Mouse (Mus musculus): Measurements from ENCODE around the gene Olfr285. TPM values are rescaled to one million over a fixed set of nuclear protein-coding genes. Genes with fewer than 3 reads are reported as not detected.

Olfr285 gene
- total RNA-seq (2014; rRNA removed) (not detected in 2 replicates), polyA plus RNA-seq (2015; fragmentation: Nextera tagmentation; extraction: Ambion mirVana) (not detected in 2 replicates)

DNA sequence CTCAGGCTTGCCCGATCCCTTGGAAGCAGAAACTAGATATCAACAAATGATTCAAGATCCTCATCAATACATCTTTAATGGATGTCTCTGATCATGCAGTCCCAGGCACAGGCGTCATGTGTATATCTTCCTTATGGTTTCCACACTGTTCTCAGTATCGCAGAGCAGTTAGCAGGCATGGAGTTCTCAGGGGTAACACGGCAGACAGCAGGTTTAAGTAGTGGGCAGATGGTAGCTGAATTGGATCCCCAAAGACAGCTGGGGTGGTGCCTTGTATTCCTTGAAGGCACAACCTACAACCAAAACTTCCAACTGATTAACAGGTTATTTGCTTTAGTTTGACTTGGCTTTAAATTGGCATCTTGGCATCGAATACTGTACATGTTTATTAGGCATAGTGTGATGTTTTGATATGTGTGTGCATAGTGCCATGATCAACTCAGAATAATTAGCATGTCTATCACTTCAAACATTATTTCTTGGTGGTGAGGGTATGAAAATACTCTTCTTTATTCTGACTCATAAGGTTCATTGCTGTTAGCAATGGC is at the start of gene Olfr285:
Gene Olfr285, minus strand, starts transcription at position 177 of the 548 bp plus-strand sequence.
- Histone ChIP-seq H3K9me3 (ENCODE audit: low read length) (no peaks in the 10 kb centered on the region), H3K4me1 (ENCODE audit: insufficient read depth, low read length) (no peaks in the 10 kb centered on the region), H3K27me3 (ENCODE audit: insufficient read depth, low read length) (no peaks in the 10 kb centered on the region), H3K4me2 (ENCODE audit: low read depth, low read length, poor library complexity, severe bottlenecking) (no peak within 1 kb of the TSS), H3K36me3 (ENCODE audit: insufficient read depth, low read length) (no peaks in the 10 kb centered on the region), H3K27ac (ENCODE audit: low read depth, low read length) (no peak within 1 kb of the TSS), H3K9ac (replicated peaks; ENCODE audit: low read length, poor library complexity, severe bottlenecking) (no peak within 1 kb of the TSS), H3K4me3 (ENCODE audit: low read depth, low read length) (no peak within 1 kb of the TSS)
- WGBS, result 94% methylated on average over 5 of the region's 5 CpGs
- ATAC-seq (ENCODE audit: low FRiP score) (no peak), DNase-seq (ENCODE audit: low spot score) (no peak)
- no peak for TF ChIP-seq CTCF (IDR thresholded peaks at IDR 0.05)

DNA sequence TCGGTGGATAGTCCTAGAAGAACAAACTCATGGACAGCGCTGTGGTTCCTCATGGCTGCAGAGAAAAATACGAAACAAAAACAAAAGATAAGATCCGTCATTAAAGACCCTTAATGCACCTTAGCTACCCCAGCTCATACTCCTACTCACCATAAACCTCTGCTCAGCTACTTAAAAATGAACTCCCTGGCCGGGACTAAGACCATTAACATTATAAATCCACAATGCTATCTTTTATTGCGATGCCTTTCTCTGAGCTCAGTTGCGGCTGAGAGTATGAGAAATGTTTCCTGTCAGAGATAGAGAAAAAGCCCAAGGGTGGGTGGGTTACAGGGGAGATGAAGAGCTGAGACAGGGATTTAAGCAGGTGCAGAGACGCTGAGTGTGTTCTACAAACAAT is 23.7 kb upstream of the Olfr285 start, which contains the start of gene Olfr284:
Gene Olfr284, minus strand, starts transcription at position 101 of the 400 bp plus-strand sequence.
- Histone ChIP-seq H3K9me3 (ENCODE audit: low read length) (no peaks in the 10 kb centered on the region), H3K9ac (replicated peaks; ENCODE audit: low read length, poor library complexity, severe bottlenecking) (no peak within 1 kb of the TSS), H3K36me3 (ENCODE audit: insufficient read depth, low read length) (no peaks in the 10 kb centered on the region), H3K4me2 (ENCODE audit: low read depth, low read length, poor library complexity, severe bottlenecking) (no peak within 1 kb of the TSS), H3K27ac (ENCODE audit: low read depth, low read length) (no peak within 1 kb of the TSS), H3K4me1 (ENCODE audit: insufficient read depth, low read length) (no peaks in the 10 kb centered on the region), H3K27me3 (ENCODE audit: insufficient read depth, low read length) (no peaks in the 10 kb centered on the region), H3K4me3 (ENCODE audit: low read depth, low read length) (no peak within 1 kb of the TSS)
- ATAC-seq (ENCODE audit: low FRiP score) (no peak), DNase-seq (ENCODE audit: low spot score) (no peak)
- no peak for TF ChIP-seq CTCF (IDR thresholded peaks at IDR 0.05)
- 85% methylated on average over 8 of the region's 8 CpGs for WGBS

DNA sequence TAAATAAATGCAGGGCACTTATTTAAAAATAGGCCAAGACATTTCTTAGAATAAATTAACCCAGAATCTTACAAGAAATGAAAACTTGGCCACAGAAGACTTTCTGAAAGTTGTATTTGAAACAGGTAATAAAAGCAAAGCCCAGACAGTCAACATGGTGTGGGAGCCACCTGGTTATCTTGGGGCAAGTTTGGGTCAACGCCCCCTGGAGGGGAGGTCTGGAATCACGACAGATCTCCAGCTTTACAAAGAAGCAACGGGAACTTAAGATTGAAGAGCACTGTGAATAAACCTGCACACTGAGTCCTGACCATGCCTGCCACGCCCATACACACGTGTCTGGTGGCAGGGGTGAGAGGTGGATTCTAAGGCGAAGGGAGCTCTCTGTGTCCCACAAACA is 1.4 kb downstream of the Olfr285 start:
- no peaks in the 10 kb centered on the region for H3K9me3 ChIP-seq (ENCODE audit: low read length)
- 54% methylated on average over 6 of the region's 6 CpGs for WGBS
- no peak for ATAC-seq (ENCODE audit: low FRiP score)

DNA sequence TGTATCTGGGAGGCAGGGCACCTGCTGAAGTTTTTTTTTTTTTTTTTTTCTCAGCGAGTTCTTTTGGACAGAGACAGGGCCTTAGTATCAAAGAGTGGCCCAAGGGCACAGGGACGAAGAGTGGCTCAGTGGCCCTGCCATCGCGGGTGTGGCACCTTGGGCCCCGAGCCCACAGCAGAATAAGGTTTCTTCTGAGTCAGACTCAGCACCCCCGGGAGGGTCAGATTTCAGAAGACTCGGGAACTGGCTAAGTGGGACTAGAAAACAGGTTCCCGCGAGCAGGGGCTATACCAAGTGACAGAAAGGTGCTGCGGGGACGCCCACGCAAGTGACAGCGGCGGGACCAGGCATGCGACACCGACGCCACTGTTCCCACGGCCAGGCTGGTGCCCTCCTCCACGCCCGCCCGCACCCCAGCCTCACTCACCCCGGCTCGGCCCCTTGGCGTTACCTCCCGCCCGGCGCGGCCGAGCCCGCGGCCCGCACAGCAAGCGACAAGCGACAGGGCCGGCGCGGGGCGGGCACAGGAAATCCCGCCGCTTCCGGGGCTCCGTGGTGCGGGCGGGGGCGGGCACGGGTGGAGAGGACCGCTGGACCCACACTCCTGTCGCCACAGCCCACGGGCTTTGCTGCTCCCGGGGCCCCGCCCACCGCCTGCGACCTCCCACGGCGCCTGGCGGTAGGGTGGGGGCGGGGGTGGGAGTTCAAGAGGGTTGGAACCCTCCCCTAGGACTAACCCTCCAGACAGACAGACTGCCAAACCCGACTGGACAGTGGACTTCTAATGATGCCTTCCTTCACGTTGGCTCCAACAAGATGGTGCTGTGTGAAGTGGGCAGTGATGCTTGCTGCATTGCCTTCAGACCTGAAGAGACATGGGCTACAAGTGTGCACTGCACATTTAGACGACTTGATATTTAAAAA is 21.3 kb downstream of the Olfr285 start, which contains the start of gene Zfp641:
Gene Zfp641, minus strand, starts transcription at position 534 of the 924 bp plus-strand sequence.
- Histone ChIP-seq H3K36me3 (ENCODE audit: insufficient read depth, low read length) (peaks cover 3% of the 10 kb centered on the region; the same call in 1 of the 2 replicates), H3K27ac (ENCODE audit: low read depth, low read length) (peak within 1 kb of the TSS; percentile 60), H3K9me3 (ENCODE audit: low read length) (no peaks in the 10 kb centered on the region), H3K4me1 (ENCODE audit: insufficient read depth, low read length) (no peaks in the 10 kb centered on the region; the same call in 1 of the 2 replicates), H3K4me2 (ENCODE audit: low read depth, low read length, poor library complexity, severe bottlenecking) (peak within 1 kb of the TSS; percentile 69), H3K27me3 (ENCODE audit: insufficient read depth, low read length) (no peaks in the 10 kb centered on the region), H3K4me3 (ENCODE audit: low read depth, low read length) (peak within 1 kb of the TSS; percentile 72), H3K9ac (replicated peaks; ENCODE audit: low read length, poor library complexity, severe bottlenecking) (peak within 1 kb of the TSS; percentile 83)
- TF ChIP-seq CTCF (IDR thresholded peaks at IDR 0.05), result no peak
- DNase-seq (ENCODE audit: low spot score) (peak; percentile 52), ATAC-seq (ENCODE audit: low FRiP score) (peak; percentile 70)
- WGBS, result 2% methylated on average over 57 of the region's 60 CpGs

More for the DNA sequence above, 1.4 kb downstream of the Olfr285 start:
- TF ChIP-seq CTCF (IDR thresholded peaks at IDR 0.05), result no peak
- H3K27me3 ChIP-seq (ENCODE audit: insufficient read depth, low read length), result no peaks in the 10 kb centered on the region
- H3K4me3 ChIP-seq (ENCODE audit: low read depth, low read length), result no peak overlapping the region
- no peak overlapping the region for H3K27ac ChIP-seq (ENCODE audit: low read depth, low read length)
- no peaks in the 10 kb centered on the region for H3K4me1 ChIP-seq (ENCODE audit: insufficient read depth, low read length)
- no peak overlapping the region for H3K9ac ChIP-seq (replicated peaks; ENCODE audit: low read length, poor library complexity, severe bottlenecking)
- H3K36me3 ChIP-seq (ENCODE audit: insufficient read depth, low read length), result no peaks in the 10 kb centered on the region
- no peak for DNase-seq (ENCODE audit: low spot score)
- no peak overlapping the region for H3K4me2 ChIP-seq (ENCODE audit: low read depth, low read length, poor library complexity, severe bottlenecking)

DNA sequence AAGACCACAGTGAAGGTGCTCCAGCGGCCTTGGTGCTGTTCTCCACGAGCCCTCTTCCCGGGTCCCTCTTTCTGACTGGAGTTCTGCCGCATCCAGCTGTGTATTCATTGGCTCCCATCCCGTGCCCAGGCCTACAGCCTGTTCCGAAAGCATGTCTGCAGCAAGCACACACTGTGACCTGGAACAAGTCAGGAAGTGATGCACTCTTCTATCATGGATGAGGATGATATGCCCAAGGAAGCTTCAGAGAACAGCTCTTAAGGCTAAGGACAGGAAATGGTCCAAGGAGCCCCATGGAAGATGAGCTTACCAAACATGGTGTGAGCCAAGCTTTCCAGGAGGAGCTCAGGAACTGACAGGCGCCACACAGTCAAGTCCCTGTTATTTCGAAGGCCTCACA is 23.5 kb downstream of the Olfr285 start:
- Histone ChIP-seq H3K9ac (replicated peaks; ENCODE audit: low read length, poor library complexity, severe bottlenecking) (no peak overlapping the region), H3K27me3 (ENCODE audit: insufficient read depth, low read length) (no peaks in the 10 kb centered on the region), H3K9me3 (ENCODE audit: low read length) (no peaks in the 10 kb centered on the region), H3K27ac (ENCODE audit: low read depth, low read length) (no peak overlapping the region), H3K36me3 (ENCODE audit: insufficient read depth, low read length) (peaks cover 8% of the 10 kb centered on the region), H3K4me1 (ENCODE audit: insufficient read depth, low read length) (no peaks in the 10 kb centered on the region; the same call in 1 of the 2 replicates), H3K4me2 (ENCODE audit: low read depth, low read length, poor library complexity, severe bottlenecking) (no peak overlapping the region), H3K4me3 (ENCODE audit: low read depth, low read length) (no peak overlapping the region)
- no peak for DNase-seq (ENCODE audit: low spot score)
- 93% methylated on average over 8 of the region's 8 CpGs for WGBS
- TF ChIP-seq CTCF (IDR thresholded peaks at IDR 0.05), result no peak
- ATAC-seq (ENCODE audit: low FRiP score), result no peak

DNA sequence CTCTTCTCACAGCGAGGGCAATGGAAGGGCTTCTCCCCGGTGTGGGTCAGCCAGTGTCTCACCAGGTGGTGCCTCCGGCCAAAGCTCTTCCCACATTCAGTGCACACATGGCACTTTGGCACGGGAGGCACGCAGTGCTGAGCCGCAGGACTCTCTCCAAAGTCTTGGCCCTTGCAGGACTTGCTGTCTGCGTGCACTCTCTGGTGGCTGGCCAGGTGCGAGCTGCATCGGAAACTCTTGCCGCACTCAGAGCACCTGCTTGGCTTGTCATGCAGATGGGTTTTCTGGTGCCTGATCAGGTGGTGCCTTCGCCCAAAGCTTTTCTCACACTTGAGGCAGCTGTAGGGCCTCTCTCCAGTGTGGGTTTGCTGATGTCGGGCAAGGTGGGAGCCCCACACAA is 28.6 kb downstream of the Olfr285 start:
- H3K9me3 ChIP-seq (ENCODE audit: low read length), result no peaks in the 10 kb centered on the region
- 70% methylated on average over 12 of the region's 12 CpGs for WGBS

More for the DNA sequence above, 28.6 kb downstream of the Olfr285 start:
- Histone ChIP-seq H3K4me1 (ENCODE audit: insufficient read depth, low read length) (no peaks in the 10 kb centered on the region), H3K36me3 (ENCODE audit: insufficient read depth, low read length) (peaks cover 20% of the 10 kb centered on the region), H3K4me2 (ENCODE audit: low read depth, low read length, poor library complexity, severe bottlenecking) (no peak overlapping the region), H3K27ac (ENCODE audit: low read depth, low read length) (no peak overlapping the region), H3K9ac (replicated peaks; ENCODE audit: low read length, poor library complexity, severe bottlenecking) (no peak overlapping the region), H3K27me3 (ENCODE audit: insufficient read depth, low read length) (no peaks in the 10 kb centered on the region), H3K4me3 (ENCODE audit: low read depth, low read length) (no peak overlapping the region)
- ATAC-seq (ENCODE audit: low FRiP score) (no peak), DNase-seq (ENCODE audit: low spot score) (no peak)
- no peak for TF ChIP-seq CTCF (IDR thresholded peaks at IDR 0.05)

All from midbrain, postnatal 0 days (tissue).